Mouse (Mus musculus) forebrain, embryonic 11.5 days (tissue): Measurements from ENCODE around the gene Prdm1. TPM values are rescaled to one million over a fixed set of nuclear protein-coding genes. Genes with fewer than 3 reads are reported as not detected.

Experiments
- ATAC-seq: fragments of 200-750 bp; cut with Nextera tagmentation; replicated peaks from 2 replicates; pipeline ENCODE4 v1.8.0; 2017; ENCODE audit warnings: moderate TSS enrichment; ENCODE audit not compliant: low FRiP score
- DNase-seq: peaks from one replicate; pipeline ENCODE4 v3.0.0-alpha.2; 2017; ENCODE audit warnings: low spot score
- H3K27ac ChIP-seq: fragments of 300-500 bp; sonication (generic); 2 replicates; pipeline ENCODE4 v1.5.1; 2014; ENCODE audit warnings: low read depth, low read length
- H3K27me3 ChIP-seq: fragments of 300-500 bp; sonication (generic); 2 replicates; pipeline ENCODE4 v1.6.1; 2014; ENCODE audit warnings: mild to moderate bottlenecking, low read length, mixed read lengths; ENCODE audit not compliant: control insufficient read depth, insufficient read depth
- H3K36me3 ChIP-seq: fragments of 300-500 bp; sonication (generic); 2 replicates; pipeline ENCODE4 v1.6.1; 2014; ENCODE audit warnings: mild to moderate bottlenecking, low read length, moderate library complexity, mixed read lengths; ENCODE audit not compliant: control insufficient read depth, insufficient read depth
- H3K4me1 ChIP-seq: fragments of 300-500 bp; sonication (generic); replicated peaks from 2 replicates; pipeline ENCODE4 v1.6.1; 2014; ENCODE audit warnings: low read length, mixed read lengths; ENCODE audit not compliant: control insufficient read depth, insufficient read depth
- H3K4me2 ChIP-seq: fragments of 300-500 bp; sonication (generic); 2 replicates; pipeline ENCODE4 v1.6.1; 2014; ENCODE audit warnings: low read depth, mild to moderate bottlenecking, low read length, moderate library complexity, mixed read lengths; ENCODE audit not compliant: severe bottlenecking
- H3K4me3 ChIP-seq: fragments of 300-500 bp; sonication (generic); 2 replicates; pipeline ENCODE4 v1.5.1; 2014; ENCODE audit warnings: low read depth, low read length
- H3K9ac ChIP-seq: fragments of 300-500 bp; sonication (generic); 2 replicates; pipeline ENCODE4 v1.6.1; 2014; ENCODE audit warnings: low read length
- H3K9me3 ChIP-seq: fragments of 300-500 bp; sonication (generic); 2 replicates; pipeline ENCODE4 v1.6.1; 2016; ENCODE audit warnings: low read length, mixed read lengths; ENCODE audit not compliant: control insufficient read depth
- WGBS: fragments of 180-500 bp; shearing (Covaris S2); extraction: QIAGEN DNeasy Blood & Tissue Kit; methylation state at CpG from one replicate; pipeline ENCODE4 v1.1.7; 2014; 5-methylcytosine and 5-hydroxymethylcytosine counted together
- polyA plus RNA-seq: library from polyadenylated mRNA; unstranded; fragments of >200 nt; fragmentation: Nextera tagmentation; extraction: Ambion mirVana; gene quantifications from 2 replicates; pipeline ENCODE4 v1.2.1, GENCODE M21; 2014

Prdm1 gene
- polyA plus RNA-seq, 1 experiment from 2014 or later: 0.77 TPM

DNA sequence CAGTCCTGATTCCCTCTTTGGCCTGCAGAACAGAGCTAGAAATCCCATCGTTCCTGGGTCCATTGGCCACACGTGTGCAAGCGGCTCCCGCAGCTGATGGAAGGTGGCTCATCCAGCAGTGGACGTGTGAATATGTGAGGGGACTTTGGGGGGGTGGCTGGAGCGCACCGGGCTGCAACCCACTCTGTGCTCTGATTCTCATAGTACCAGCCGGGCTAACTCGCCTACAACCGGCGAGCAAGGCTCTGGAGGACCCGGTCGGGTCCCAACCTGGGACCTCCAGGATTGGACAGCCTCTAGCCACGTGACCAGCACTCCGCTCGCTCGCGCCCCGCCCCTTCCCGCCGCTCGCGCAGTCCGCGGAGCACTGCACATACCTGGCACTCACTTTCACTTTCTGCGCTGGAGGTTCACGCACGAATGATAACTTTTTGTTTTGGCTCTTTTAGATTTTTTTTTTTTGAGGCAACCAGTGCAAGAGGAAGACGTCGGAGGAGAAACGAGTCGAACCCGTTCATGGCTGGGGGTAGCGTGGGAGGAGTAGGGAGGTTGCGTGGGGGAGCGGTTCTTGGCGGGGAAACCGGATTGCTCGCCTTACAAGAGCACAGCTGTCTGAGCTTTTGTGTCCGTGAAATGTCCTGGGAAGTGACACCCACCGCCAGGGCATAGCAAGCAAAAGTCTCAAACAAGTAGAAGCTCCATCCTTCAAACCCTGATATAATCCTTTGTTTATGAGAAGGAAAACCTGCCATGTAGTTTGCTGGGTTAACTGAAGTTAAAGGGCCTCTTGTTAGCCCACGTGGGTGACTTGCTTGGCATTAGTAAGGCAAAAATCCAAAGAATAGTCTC lies 1.1 kb upstream of the Prdm1 start:
- Histone ChIP-seq H3K36me3 (no peaks in the 10 kb centered on the region), H3K9me3 (no peaks in the 10 kb centered on the region), H3K27ac (no peak overlapping the region), H3K4me3 (peak overlapping the region; percentile 50), H3K27me3 (peaks cover 39% of the 10 kb centered on the region), H3K9ac (peak overlapping the region; percentile 47; the same call in 1 of the 2 replicates), H3K4me2 (peak overlapping the region; percentile 79), H3K4me1 (peaks cover 17% of the 10 kb centered on the region)
- ATAC-seq (peak; percentile 99), DNase-seq (peak; percentile 92)
- under 1% methylated on average over 42 of the region's 42 CpGs for WGBS

- Histone ChIP-seq H3K4me3 (peak overlapping the region; percentile 20), H3K36me3 (no peaks in the 10 kb centered on the region), H3K9ac (no peak overlapping the region), H3K4me2 (peak overlapping the region; percentile 43; the same call in 1 of the 2 replicates), H3K27ac (no peak overlapping the region), H3K9me3 (no peaks in the 10 kb centered on the region), H3K27me3 (peaks cover 39% of the 10 kb centered on the region), H3K4me1 (peaks cover 17% of the 10 kb centered on the region)
- DNase-seq (no peak), ATAC-seq (no peak)
- under 1% methylated on average over 16 of the region's 16 CpGs for WGBS
These were observed 650 bp downstream of the Prdm1 start for GRCm38 (mm10) chr10:44527651-44528050.

DNA sequence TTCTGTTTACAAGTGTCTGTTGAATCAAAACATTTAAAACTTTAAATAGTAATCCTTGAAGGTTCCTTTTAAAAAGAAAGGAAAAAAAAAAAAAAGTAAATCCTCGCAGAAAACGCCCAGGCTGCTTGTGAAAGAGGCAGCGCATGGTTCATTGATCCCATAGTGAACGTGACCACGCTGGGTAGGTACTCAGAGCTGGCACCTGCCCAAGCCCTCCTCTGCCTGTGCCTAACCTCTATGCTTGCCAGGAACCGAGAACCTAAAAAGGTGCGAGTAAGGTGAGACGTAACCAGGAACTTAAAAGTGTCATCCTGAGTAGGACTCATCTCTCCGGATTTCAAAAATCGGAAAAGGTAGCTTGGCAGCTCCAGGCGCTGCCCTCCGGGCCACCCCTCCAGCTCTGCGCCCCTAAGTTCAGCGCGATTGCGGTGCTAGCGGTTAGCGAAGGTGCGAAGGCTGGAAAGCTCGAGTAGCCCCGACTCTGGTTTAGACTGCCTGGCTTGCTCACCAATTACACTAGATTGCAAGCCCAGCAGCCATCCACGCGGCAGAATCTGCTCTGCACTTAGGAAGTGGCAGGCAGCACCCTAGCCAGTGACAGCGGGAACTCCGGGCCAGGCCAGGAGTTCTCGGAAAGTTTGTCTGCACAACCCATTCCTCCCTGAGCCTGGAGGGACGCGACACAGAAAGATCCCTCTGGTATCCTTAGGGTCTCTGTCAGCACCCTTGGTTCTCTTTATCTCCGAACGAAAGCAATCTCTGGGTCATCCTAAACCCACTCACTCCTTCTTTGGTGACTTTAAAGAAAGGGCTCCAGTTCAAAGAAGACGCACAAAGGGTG lies 1.3 kb downstream of the Prdm1 start:
- Histone ChIP-seq H3K4me1 (peaks cover 17% of the 10 kb centered on the region), H3K27ac (no peak overlapping the region), H3K36me3 (no peaks in the 10 kb centered on the region), H3K4me3 (peak overlapping the region; percentile 20), H3K9me3 (no peaks in the 10 kb centered on the region), H3K27me3 (peaks cover 40% of the 10 kb centered on the region), H3K9ac (no peak overlapping the region), H3K4me2 (peak overlapping the region; percentile 43)
- DNase-seq (peak; percentile 69), ATAC-seq (peak; percentile 49)
- WGBS: under 1% methylated on average over 31 of the region's 31 CpGs

DNA sequence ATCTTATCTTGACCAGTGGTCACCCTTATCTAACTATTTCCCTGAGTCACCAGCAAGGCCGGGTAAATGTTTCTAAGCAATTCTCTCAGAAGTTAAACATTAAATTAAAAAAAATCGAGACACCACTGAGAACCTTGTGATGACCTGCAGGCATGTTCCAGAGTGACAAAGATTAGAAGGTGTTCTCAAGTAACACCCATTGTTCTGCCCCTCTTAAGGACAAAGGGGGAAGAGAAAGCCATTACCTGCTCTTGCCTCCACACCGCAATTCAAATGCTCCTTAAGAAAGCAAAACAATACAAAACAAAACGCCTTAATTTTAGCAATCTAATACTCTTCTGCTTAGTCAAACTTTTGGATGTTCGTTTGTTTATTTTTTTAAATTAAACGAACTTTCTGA lies 8.1 kb downstream of the Prdm1 start:
- WGBS: 20% methylated on average over 6 of the region's 6 CpGs
- Histone ChIP-seq H3K9me3 (no peaks in the 10 kb centered on the region), H3K4me1 (no peaks in the 10 kb centered on the region), H3K9ac (no peak overlapping the region), H3K4me2 (no peak overlapping the region), H3K27ac (no peak overlapping the region), H3K4me3 (no peak overlapping the region), H3K36me3 (no peaks in the 10 kb centered on the region), H3K27me3 (peaks cover 5% of the 10 kb centered on the region; the same call in 1 of the 2 replicates)
- DNase-seq (no peak), ATAC-seq (no peak)

GRCm38 (mm10) chr10:44518631-44519030 lies 9.7 kb downstream of the Prdm1 start:
- H3K36me3 ChIP-seq: no peaks in the 10 kb centered on the region
- H3K4me1 ChIP-seq: no peaks in the 10 kb centered on the region
- no peak overlapping the region for H3K4me2 ChIP-seq
- WGBS: 83% methylated on average over 7 of the region's 7 CpGs
- peaks cover 5% of the 10 kb centered on the region; the same call in 1 of the 2 replicates for H3K27me3 ChIP-seq
- H3K9me3 ChIP-seq: no peaks in the 10 kb centered on the region
- H3K9ac ChIP-seq: no peak overlapping the region
- no peak overlapping the region for H3K27ac ChIP-seq
- ATAC-seq (no peak), DNase-seq (no peak)
- H3K4me3 ChIP-seq: no peak overlapping the region

DNA sequence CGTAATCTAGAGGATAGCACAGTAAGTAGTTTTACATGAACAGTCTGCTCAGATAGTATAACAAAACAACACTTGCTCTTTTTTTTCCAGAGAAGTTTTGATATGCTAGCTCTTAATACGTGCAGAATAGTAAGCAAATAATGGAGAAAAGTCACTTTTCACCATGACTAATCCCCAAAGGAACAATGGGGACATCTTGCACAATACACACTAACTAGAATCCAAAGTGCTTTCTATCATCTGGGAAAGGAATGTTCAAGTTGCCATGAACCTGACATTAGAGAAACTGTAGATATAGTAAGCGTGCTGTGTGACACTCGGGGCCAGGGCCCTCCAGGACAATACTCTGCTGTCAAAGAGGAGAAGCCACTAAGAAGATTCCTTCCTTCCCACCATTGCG lies 15.2 kb downstream of the Prdm1 start:
- Histone ChIP-seq H3K4me2 (no peak overlapping the region), H3K36me3 (no peaks in the 10 kb centered on the region), H3K9ac (no peak overlapping the region), H3K27me3 (no peaks in the 10 kb centered on the region), H3K4me3 (no peak overlapping the region), H3K27ac (no peak overlapping the region), H3K4me1 (no peaks in the 10 kb centered on the region), H3K9me3 (no peaks in the 10 kb centered on the region)
- DNase-seq: no peak
- WGBS: 84% methylated on average over 5 of the region's 5 CpGs
- no peak for ATAC-seq

DNA sequence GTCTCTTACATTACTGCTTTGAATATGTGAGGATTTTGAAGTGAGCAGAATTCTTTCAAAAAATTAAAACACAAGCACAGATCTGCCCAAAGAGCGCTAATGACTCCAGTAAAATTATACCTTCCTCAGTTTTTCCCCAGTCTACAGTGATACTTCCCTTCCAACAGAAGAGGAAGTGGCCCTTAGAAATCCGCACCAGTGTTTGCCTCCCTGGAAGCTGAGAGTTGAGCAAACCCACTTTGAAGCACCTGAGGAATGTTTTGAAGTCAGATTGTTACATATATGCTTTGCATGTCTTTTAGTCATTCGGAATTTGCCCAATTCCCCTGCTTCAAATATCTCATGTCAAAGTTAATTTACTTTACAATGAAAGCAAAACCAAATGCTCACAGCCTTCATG lies 17.3 kb downstream of the Prdm1 start:
- Histone ChIP-seq H3K27ac (no peak overlapping the region), H3K4me2 (no peak overlapping the region), H3K9ac (no peak overlapping the region), H3K4me3 (no peak overlapping the region), H3K9me3 (no peaks in the 10 kb centered on the region), H3K27me3 (no peaks in the 10 kb centered on the region), H3K4me1 (no peaks in the 10 kb centered on the region), H3K36me3 (no peaks in the 10 kb centered on the region)
- DNase-seq: no peak
- WGBS: 88% methylated on average over 3 of the region's 3 CpGs
- ATAC-seq: no peak

DNA sequence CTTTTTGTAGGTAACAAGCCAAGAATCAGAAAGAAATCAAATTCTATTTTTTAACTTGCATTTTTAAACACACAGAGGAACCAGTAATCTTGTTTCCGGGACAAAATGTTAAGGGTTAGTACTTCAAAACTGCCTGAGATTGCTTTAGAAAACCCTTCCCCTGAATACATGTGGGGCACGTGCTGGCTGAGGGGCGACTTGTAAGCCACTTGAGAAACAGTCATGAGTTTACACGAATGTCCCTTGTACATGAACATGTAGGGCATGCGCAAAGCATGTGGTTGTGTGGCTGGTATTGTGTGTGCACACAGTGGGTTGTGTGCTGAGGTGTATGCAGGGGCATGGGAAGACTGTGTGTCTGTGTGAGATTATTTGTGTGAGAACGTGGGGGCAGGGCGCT lies 19.7 kb downstream of the Prdm1 start:
- Histone ChIP-seq H3K27ac (no peak overlapping the region), H3K27me3 (no peaks in the 10 kb centered on the region), H3K36me3 (no peaks in the 10 kb centered on the region), H3K4me3 (no peak overlapping the region), H3K4me1 (no peaks in the 10 kb centered on the region), H3K9ac (no peak overlapping the region), H3K4me2 (no peak overlapping the region), H3K9me3 (no peaks in the 10 kb centered on the region)
- ATAC-seq (no peak), DNase-seq (no peak)
- WGBS: 93% methylated on average over 7 of the region's 7 CpGs
